In genomic region chr11:101330371-101330924, GRCm38 (mm10) we compare ENCODE assay signal across 10 mouse cellular contexts. TPM values are rescaled to one million over a fixed set of nuclear protein-coding genes. Genes with fewer than 3 reads are reported as not detected.
DNase-seq lines count a peak whose midpoint lies in the region; ATAC-seq and TF ChIP-seq lines count a peak whose summit lies in the region.
"Had no signal": no experiment of that assay in that cellular context is flagged by ENCODE, and none has a peak within 500 bp of the region (broad histone marks: within the 10 kb centered on the region; RNA-seq: fewer than 3 reads in every experiment).

Aoc3 (plus strand) TSS chr11:101330605.

- peaks cover 3% of the 10 kb centered on the region for H3K36me3 ChIP-seq in kidney, embryonic 16.5 days (ENCODE audit: insufficient read depth, low read length)
- peaks cover 5% of the 10 kb centered on the region; the same call in 1 of the 2 replicates for H3K36me3 ChIP-seq in kidney, embryonic 14.5 days (ENCODE audit: control insufficient read depth, insufficient read depth, low read length)
- peaks cover 10% of the 10 kb centered on the region for H3K36me3 ChIP-seq in midbrain, embryonic 13.5 days

- no peak within 1 kb of the TSS for H3K9ac ChIP-seq in kidney, embryonic 16.5 days (replicated peaks; ENCODE audit: low read length)
- no peak within 1 kb of the TSS for H3K9ac ChIP-seq in kidney, embryonic 14.5 days (ENCODE audit: low read depth, low read length)
- no peak within 1 kb of the TSS for H3K9ac ChIP-seq in midbrain, embryonic 13.5 days (replicated peaks)

- H3K27me3 ChIP-seq in kidney, embryonic 16.5 days (ENCODE audit: insufficient read depth, low read length): no peaks in the 10 kb centered on the region
- H3K27me3 ChIP-seq in kidney, embryonic 14.5 days (ENCODE audit: control insufficient read depth, insufficient read depth, low read length): no peaks in the 10 kb centered on the region
- no peaks in the 10 kb centered on the region for H3K27me3 ChIP-seq in midbrain, embryonic 13.5 days

- DNase-seq in adrenal gland, adult 18-20 months (ENCODE audit: low spot score in 2 of 2): no peak
- DNase-seq in gonadal fat pad, adult 2 months (ENCODE audit: low read depth): no peak
- no peak for DNase-seq in large intestine, adult 2 months (ENCODE audit: low read depth, low spot score)
- no peak for DNase-seq in left cerebral cortex, adult 2 months (ENCODE audit: extremely low spot score in 1 of 2, low spot score in 2 of 2)
- DNase-seq: thymus, postnatal 25 days had no signal

- no peak within 1 kb of the TSS for H3K4me3 ChIP-seq in kidney, embryonic 16.5 days (ENCODE audit: low read length)
- no peak within 1 kb of the TSS for H3K4me3 ChIP-seq in kidney, embryonic 14.5 days (ENCODE audit: low read length)
- no peak within 1 kb of the TSS for H3K4me3 ChIP-seq in left cerebral cortex, adult 2 months
- no peak within 1 kb of the TSS for H3K4me3 ChIP-seq in midbrain, embryonic 13.5 days (replicated peaks)

- peak within 1 kb of the TSS; percentile 8; the same call in 1 of the 2 replicates for H3K27ac ChIP-seq in kidney, embryonic 16.5 days (ENCODE audit: low read length)
- no peak within 1 kb of the TSS for H3K27ac ChIP-seq in kidney, embryonic 14.5 days (ENCODE audit: low read depth, low read length)
- no peak within 1 kb of the TSS for H3K27ac ChIP-seq in left cerebral cortex, adult 2 months
- no peak within 1 kb of the TSS for H3K27ac ChIP-seq in midbrain, embryonic 13.5 days
- H3K27ac ChIP-seq: macrophage had no signal

- peaks cover 4% of the 10 kb centered on the region; the same call in 1 of the 2 replicates for H3K4me1 ChIP-seq in kidney, embryonic 16.5 days (ENCODE audit: insufficient read depth, low read length)
- 0 out of 2 replicates have a peak, but pooled peaks cover 6% of the 10 kb centered on the region for H3K4me1 ChIP-seq in kidney, embryonic 14.5 days (ENCODE audit: control insufficient read depth, insufficient read depth, low read length)
- H3K4me1 ChIP-seq in midbrain, embryonic 13.5 days (replicated peaks): peaks cover 9% of the 10 kb centered on the region

- intact Hi-C loops in left cerebral cortex, adult 2 months (cut with DNase I): no loop called here

- 66% methylated on average over 7 of the region's 7 CpGs for WGBS in kidney, embryonic 16.5 days
- WGBS in kidney, embryonic 14.5 days: 72% methylated on average over 7 of the region's 7 CpGs
- WGBS in large intestine, adult 2 months: 62% methylated on average over 7 of the region's 7 CpGs
- WGBS in midbrain, embryonic 13.5 days: 70% methylated on average over 7 of the region's 7 CpGs

- no peak for ATAC-seq in kidney, embryonic 16.5 days (ENCODE audit: low FRiP score, low TSS enrichment)
- no peak for ATAC-seq in kidney, embryonic 14.5 days (ENCODE audit: low FRiP score, low TSS enrichment)
- no peak for ATAC-seq in megakaryocyte, adult 5-6 weeks (ENCODE audit: poor library complexity, severe bottlenecking)
- no peak for ATAC-seq in midbrain, embryonic 13.5 days

- 0 out of 2 replicates have a peak within 1 kb of the TSS, but pooled peaks have one; percentile 1 for H3K4me2 ChIP-seq in kidney, embryonic 16.5 days (replicated peaks; ENCODE audit: low read depth, low read length)
- no peak within 1 kb of the TSS for H3K4me2 ChIP-seq in kidney, embryonic 14.5 days (replicated peaks; ENCODE audit: low read depth, low read length)
- H3K4me2 ChIP-seq in midbrain, embryonic 13.5 days (replicated peaks): no peak within 1 kb of the TSS

- TF ChIP-seq CTCF in left cerebral cortex, adult 2 months (IDR thresholded peaks at IDR 0.05): no peak

- H3K9me3 ChIP-seq in kidney, embryonic 16.5 days (ENCODE audit: low read length): no peaks in the 10 kb centered on the region
- no peaks in the 10 kb centered on the region for H3K9me3 ChIP-seq in kidney, embryonic 14.5 days (ENCODE audit: control insufficient read depth, low read length)
- no peaks in the 10 kb centered on the region for H3K9me3 ChIP-seq in midbrain, embryonic 13.5 days

RNA-seq across cellular contexts. Expression of gene Aoc3, which starts in this region (rescaled TPM):
- polyA plus RNA-seq in kidney, embryonic 16.5 days (2015; fragmentation: Nextera tagmentation; extraction: Ambion mirVana): 0.86 and 1.3 TPM in 2 replicates
- polyA plus RNA-seq in kidney, embryonic 14.5 days (2014; fragmentation: Nextera tagmentation; extraction: Ambion mirVana): 0.23 and 0.37 TPM in 2 replicates
- total RNA-seq in adrenal gland, adult 18-20 months (2021): 100 to 1,000 TPM in 1 of 2 experiments, 10 to 100 TPM in 1; 40.0 to 124 TPM
- polyA plus RNA-seq in gonadal fat pad, adult 2 months (2012; rRNA removed): 306 and 337 TPM in 2 replicates
- 10.9 and 16.1 TPM in 2 replicates for polyA plus RNA-seq in large intestine, adult 2 months (2012; rRNA removed)
- under 1 TPM; 0.63 TPM for total RNA-seq in left cerebral cortex, adult 2 months (2021)
- total RNA-seq in megakaryocyte, adult 5-6 weeks (2015): 0.05 TPM in 1 of 2 replicates, not detected in the other
- not detected in 2 replicates for total RNA-seq in megakaryocyte, adult 5-6 weeks (2017)
- polyA plus RNA-seq in midbrain, embryonic 13.5 days (2015; fragmentation: Nextera tagmentation; extraction: Ambion mirVana): not detected in 2 replicates
- polyA plus RNA-seq: macrophage had no signal

Comparison
In these comparisons a context has a peak if more than half of its experiments do, and no peak if none do; other contexts are left out.
1. RNA of gene Aoc3 (total RNA-seq): 40.0 to 124 TPM in adrenal gland, adult 18-20 months; 0.63 TPM in left cerebral cortex, adult 2 months and 0.05 TPM in megakaryocyte, adult 5-6 weeks; every median in the first group is over 10 times any median in the second.
2. RNA of gene Aoc3 (polyA plus RNA-seq): 306 to 337 TPM in gonadal fat pad, adult 2 months; 10.9 to 16.1 TPM in large intestine, adult 2 months, 0.86 to 1.3 TPM in kidney, embryonic 16.5 days, 0.23 to 0.37 TPM in kidney, embryonic 14.5 days and not detected in midbrain, embryonic 13.5 days; every median in the first group is over 10 times any median in the second.